Mouse (Mus musculus) layer of hippocampus, adult 18-20 months (tissue): Measurements from ENCODE around the gene Fam229b. TPM values are rescaled to one million over a fixed set of nuclear protein-coding genes. Genes with fewer than 3 reads are reported as not detected.
A peak's percentile ranks its signal among the peaks of the same experiment; 100 is the strongest.

Experiments used
- DNase-seq, 2 experiments: peaks; one replicate each; pipeline ENCODE4 v3.0.0; 2022; ENCODE audit warnings: low spot score in 2 of 2
- long read RNA-seq: library from polyadenylated mRNA; stranded (forward); transcript quantifications from one replicate; pipeline ENCODE4 v2.0.0, GENCODE M21; 2021
- total RNA-seq, 2 experiments: library from RNA; stranded (reverse); gene quantifications; 2 replicates each; pipeline ENCODE4 v1.2.3; 2021

Gene Fam229b
- 10 to 100 TPM; 11.6 to 11.8 TPM for total RNA-seq
- long read RNA-seq, partial matches to known transcripts: 1 of 9 reads
- long read RNA-seq, other reads (novel, unspliced or antisense): 1 of 9 reads

DNA sequence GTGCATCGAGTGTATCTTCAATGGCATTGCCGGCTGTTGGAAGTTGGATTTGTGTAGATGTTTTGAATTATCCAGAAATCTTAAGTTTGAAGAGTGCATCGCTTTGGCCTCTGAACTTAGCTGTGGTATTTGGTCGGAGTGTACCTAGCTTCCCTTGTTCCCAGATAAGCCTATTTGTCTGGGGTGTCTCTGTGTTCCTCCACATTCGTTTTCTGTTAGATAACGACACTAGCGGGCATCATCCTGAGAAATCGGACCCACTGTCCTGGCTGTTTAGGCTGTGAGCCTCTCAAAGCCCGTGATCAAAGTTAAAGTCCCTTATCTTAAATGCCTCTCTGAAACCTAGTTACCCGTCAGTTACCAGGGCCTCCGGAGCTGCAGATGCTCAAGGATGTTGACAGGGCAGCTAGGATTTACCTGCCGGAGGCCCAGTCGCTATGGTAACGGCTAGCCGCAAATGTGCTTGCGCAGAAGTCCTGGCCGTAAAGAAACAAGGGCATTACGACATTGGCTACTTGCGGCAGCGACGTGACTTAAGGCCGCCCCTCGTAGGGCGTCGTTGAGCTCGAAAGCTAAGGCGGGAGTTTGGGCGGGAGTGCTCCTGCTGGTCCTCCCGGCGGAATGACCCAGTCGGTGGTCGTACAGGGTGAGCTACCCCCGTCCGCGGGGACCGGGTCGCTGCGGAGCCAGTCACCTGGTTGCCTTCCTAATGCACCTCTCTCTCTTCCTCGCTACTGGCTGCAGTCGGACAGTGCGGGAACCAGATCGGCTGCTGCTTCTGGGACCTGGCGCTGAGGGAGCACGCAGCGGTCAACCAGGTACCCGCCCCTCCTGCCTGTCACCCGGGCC is at the start of gene Fam229b, which contains the start of gene Tube1:
TSS of gene Fam229b (minus strand) at position 453 of the 849 bp plus-strand sequence.
TSS of gene Tube1 (plus strand) at position 515 of the 849 bp plus-strand sequence.
- peak; percentile 90 to 97 for DNase-seq

DNA sequence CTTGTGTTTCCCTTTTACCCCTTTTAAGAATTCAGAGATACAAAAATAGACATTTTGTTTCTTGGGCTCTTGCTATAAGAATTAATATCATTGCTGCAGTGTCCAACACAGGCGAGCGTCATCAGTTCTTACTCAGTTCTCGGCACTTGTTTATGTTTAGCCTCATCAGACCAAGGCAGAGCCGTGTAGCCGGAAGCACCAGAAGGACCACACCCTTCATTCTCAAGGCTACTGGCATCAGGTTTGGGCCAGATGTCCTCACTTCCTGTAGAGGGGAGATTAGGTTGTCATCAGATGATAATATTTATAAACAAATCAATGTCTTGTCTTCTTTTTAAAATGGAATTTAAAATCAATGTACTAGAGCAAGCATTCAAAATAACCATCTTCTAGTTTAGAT is 43.3 kb upstream of the Fam229b start:
- no peak for DNase-seq

DNA sequence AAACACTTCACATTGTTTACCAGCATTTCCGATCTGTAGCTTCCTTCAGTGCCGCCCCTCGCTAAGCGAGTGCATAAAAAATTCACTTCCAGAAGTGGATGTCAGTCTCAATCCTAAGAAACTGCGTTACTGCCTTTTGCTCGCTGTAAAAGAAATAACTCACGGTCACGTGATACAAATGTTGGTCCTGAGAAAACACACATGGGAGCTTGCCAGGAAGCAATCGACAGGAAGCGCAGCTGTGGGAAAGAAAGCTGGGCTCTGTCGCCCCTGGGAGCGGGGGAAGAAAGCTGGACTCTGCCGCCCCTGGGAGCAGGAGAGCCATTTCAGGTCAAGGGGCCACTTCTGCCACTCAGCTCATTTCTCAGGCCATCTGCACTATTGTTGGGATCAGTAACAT is 39.4 kb upstream of the Fam229b start:
- peak in 1 of 2 experiments; percentile 17 for DNase-seq

DNA sequence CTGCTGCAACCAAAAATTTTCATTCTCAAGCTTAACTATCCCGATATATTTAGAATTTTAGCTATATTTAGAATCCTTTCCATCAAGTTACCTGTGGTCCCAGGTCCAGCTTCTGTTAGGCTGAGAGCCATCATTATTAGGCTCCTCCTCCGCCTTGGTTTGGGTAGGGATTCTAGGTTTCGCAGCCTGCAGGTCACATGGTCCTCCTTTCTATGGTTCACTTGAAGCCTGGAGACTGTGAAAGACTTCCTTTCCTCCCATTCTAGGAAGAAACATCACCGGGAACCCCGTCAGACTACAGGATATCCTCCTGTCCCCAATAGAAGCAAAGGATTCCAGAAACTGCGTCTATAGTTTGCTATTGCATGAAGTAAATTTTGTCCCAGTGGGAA is 38.8 kb upstream of the Fam229b start:
- no peak for DNase-seq

DNA sequence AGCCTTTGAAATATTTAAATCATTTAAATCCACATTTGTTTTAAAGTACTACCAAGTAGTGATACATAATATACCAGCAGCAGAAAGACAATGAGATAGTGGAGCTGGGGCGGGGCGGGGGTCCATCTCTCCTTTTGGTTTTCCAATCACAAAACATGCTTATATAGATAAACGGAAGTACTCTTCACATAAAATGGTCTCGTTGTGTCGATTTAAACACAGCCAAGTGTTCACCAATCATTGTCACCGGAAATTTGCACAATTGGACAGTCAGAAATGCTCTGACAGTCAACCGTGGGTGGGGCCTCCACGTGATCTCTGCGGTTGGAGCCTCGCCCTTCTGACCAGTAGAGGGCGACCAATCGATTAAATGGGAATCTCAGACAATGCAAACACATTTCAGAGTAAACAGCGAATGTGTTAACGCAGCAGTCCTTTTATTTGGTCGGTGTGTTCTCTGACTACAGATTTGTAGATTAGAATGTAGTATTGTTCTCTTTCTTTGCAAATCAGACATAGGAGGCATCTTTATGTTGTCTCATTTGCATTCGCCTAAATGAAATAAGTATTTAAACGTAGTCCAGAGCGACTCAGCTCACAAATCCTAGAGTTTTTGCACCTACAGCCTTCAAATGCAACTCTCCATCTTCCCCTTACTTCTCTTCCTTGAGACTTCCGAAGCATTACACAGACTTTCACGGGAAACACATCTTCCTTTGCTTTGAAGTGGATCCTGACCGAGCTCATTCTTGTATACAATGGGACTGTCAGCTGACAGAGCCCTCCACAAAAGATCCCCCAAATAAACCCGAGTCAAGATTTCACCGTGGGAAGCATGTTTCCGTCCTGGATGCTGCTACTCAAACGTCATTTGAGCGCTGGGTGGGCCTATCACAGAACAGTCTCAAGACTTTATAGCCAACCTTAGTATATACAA is 38.2 kb upstream of the Fam229b start:
- DNase-seq: peak; percentile 91 to 97

DNA sequence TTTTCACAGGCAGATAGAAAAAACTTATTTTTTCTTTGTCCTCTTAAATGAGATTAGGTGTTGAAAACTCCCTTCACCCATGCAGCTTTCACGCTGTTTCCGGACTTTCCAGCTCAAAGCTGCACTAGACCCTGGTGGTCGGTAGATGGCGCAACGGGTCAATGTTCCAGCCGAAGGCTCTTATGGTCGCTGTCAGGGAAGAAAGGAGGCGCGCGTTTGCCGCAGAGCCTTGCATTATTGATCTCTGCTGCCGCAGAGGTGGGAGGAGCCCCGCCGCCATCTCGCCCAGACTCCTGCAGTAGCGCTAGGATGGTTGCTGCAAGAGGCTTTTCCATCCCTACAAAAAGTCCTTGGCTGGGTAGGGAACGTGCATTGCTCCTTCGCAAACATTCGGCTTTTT is 37.4 kb upstream of the Fam229b start:
- peak; percentile 91 to 97 for DNase-seq

DNA sequence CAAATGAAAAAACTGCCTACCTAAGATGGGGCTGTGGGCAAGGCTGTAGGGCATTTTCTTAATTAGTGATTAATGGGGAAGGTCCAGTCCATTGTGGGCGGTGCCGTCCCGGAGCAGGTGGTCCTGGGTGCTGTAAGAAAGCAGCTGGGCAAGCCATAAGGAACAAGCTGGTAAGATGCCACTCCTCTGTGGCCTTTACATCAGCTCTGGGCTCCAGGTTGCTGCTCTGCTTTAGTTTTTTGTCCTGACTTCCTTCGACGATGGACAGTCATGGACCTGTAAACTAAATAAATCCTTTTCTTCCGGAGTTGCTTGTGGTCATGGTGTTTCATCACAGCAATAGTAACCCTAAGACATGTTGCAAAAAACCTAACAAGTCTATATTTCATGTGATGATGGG is 37.0 kb upstream of the Fam229b start:
- no peak for DNase-seq

DNA sequence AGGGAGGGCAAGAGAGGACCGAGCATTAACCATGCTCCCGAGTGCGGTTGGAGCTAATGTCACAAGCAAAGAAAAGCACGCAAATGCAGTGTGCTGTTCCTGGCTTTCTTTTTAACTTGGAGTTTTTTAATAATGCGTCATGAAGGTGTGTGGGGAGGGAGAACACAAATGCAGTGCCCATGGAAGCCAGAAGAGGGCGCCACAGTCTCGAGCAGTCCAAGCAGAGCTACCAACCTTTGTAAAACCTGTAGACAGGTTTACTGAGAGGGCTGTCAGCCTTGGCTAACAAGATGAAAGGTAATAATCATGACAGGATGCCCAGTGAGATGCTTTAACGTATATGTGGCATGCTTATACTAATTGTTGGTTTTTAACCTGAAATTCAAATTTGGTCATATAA is 36.5 kb upstream of the Fam229b start:
- DNase-seq: peak; percentile 56 to 83

DNA sequence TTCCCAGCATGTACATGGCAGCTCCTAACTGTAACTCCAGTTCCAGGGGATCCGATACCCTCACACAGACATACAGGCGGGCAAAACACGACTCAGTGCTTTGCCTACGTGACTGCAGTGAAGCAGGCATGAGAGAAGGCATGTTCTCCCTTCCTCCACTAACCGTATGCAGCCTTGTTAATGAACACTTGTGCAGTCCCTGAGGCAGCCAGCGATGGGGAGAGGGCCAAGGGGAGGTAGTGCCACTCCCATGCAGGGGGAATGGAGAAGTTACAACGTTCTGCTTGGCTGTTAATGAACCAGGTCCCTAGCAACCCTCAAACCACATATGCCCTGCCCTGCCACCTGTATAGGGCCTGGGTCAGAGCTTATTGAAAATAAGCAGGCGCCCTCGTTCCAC is 35.9 kb upstream of the Fam229b start:
- no peak for DNase-seq

DNA sequence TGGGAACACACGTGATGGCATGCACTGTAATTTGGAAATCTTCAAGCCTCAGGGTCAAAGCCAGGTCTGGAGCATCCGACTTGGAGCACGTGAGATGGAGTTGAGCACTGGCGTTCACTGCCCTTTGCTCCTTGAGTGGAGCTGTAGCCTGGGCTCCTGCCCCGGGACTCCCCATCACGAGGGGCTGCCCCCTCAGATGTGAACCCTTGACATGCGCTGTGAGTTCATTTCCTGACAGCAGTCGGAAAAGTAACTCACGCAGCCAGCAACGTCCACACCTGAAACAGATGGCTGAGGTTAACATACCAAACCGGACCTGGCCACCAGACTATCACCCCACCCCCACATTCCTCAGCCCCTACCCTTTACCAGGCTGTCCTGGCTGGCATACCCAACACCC is 33.9 kb upstream of the Fam229b start:
- no peak for DNase-seq

DNA sequence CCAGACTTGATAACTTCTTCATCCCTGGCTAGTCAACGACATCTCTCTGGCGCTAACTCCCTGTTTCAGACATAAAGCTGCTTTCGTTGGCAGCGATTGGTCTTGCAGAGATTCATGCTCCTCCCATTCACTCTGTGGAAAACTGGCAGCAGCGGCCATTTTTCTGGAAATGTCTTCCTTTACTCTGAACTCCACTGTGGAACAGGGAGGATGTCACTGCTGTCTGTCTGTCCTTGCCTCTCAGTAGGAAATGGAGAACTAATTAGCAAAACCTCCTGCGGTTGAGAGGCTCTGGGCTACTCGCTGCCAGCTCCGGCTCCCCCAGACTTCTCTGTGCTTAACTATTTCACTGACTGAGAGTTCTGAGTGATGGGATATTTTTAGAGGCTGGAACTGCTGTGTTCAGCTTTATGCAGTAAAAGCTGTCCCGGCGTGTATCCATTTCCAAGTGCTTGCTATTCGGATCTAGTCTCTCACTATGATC is 32.0 kb upstream of the Fam229b start:
- peak; percentile 48 to 73 for DNase-seq

DNA sequence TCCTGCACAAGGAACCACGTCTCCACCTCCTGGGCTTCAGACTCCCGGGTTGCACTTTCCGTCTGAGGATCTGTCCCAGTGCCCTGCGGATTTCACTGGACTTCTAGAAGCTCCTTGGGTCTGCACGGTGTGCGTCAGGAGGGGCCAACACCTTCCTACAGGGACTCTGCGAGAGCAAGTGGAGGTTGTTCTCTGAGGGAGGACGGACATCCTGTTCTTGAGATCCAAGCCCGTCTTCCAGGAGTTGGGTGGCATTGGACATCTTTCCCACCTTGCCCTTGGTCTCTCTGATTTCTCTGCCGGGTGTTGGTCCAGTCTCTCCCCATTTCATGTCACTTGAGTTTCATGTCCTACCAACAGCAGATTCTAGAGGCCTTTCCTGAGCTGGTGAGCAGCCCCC is 30.0 kb upstream of the Fam229b start, which contains the start of gene Ccn6:
TSS of gene Ccn6 (minus strand) at position 101 of the 400 bp plus-strand sequence.
- DNase-seq: no peak

DNA sequence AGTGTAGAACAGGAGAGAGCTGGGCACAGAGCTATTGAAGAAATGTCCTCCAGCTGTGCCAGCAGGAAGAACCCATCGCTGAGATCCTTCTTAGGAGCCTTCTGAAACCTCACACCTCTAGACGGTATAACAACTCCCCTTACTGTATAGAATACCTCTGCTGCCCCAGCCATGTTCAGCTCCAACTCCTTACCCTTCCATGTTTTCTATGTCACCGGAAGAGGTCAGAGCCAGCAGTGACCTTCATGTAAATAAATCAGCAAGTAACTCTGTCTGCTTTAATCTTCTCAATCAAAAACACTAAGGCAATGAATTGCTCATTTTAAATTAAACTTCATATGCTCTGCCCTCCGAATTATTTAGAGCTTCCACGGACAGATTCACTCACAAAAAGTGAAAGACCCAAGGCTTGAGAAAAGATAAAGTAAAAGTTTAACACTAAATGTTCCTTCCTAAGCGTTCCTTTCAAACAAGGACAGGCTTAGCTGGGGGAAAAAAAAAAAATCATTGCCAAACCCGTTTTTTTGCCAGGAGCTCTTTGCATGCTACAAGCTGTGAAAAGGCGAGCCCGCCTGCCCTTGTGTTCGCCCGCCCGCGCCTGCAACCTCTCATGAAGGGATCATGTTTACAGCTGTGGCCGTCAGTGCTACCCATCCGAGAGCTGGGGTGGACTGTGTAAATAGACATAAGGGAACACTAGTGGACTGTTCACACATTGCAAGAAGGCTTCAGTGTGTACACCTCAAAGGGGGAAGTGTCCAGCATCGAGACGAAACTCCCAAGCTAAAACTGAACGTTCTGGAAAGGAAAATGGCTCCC is 29.2 kb upstream of the Fam229b start:
- no peak for DNase-seq

DNA sequence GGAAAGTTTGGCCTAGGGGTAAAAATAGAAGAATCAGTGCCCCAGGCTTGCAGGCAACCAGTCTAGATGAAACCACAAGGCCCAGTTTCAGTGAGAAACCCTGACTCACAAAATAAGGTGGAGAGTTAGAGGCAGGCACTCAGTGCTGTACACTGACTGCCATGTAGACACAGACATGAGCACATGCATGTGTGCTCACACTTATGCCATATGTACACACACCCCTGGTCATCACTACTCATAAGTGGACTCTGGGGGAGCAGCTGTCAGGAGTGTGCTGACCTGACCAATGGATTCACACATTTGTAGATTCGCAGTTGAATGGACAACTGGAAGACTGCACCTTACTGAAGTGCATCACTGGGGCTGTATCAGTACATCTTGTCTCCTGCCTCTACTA is 27.7 kb upstream of the Fam229b start:
- DNase-seq: no peak

DNA sequence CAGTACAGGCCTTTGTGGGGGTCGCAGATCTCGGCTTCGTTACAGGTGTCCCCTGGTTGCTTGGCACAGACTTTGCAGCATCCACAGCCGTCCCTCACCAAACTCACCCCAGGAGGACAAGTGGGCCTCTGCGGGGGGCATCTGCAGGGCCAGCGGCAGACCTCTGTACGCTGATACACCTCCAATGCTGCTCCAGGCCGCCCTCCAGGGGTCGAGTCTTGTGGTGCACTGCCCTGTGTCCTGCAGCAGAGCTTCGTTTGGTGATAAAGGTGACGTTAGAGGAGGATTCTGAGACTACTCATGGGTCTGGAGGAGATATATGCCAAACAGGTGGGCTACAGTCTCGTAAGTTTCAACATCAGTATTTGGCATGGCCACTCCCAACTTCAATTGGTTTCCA is 24.6 kb upstream of the Fam229b start:
- no peak for DNase-seq

DNA sequence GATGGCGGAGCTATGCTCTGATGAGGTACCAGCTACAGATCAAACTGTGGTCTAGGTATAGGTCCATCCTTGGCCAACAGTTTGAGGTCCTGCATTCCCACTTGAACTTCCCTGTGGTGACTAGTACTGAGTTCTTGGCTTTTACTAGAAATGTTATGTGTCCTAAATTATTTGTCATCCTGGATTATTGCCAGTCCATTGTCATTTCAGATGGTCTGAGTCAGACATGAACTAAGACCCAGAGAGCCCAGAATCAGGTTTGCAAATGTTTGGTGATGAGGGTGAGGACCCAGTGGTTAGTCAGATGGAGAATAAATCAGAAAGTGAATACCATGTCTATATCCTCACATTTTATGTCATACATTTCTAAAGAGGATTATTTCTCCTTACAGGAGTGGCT is 23.6 kb upstream of the Fam229b start:
- no peak for DNase-seq

DNA sequence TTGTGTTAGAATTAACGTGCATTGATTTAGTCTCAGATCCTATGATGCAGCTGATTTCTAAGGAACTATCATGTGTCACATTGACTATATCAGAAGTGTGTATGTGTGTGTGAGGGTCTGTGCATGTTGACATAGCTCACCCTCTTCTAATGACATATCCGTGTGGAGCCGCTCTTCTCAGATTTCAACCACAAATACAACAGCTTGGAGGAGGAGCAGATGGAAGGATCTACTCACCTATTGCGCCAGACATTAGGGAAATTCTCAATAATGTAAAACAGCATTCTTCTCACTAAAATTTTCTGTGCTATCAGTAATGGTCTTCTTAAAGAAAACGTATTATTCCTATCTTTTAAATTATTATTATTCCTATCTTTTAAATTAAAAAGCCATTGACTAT is 23.0 kb upstream of the Fam229b start:
- no peak for DNase-seq

DNA sequence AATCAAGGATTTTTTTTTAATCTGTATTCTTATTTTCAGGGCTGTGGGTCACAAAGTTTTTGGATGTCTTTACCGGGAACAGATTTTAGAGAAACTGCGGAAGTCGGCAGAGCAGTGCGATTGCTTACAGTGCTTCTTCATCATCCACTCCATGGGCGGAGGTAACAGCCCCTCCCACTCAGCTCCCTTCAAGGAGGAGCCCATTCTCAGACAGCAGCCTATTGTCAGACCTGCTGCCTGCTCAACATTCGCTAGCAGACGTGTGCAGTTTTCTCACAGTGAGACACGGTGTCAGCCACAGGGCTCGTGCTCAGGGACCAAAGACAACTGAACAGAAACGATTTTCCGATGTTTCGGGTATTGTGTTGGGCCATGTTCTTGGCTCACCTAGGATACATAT is 8.5 kb upstream of the Fam229b start:
- DNase-seq: no peak

DNA sequence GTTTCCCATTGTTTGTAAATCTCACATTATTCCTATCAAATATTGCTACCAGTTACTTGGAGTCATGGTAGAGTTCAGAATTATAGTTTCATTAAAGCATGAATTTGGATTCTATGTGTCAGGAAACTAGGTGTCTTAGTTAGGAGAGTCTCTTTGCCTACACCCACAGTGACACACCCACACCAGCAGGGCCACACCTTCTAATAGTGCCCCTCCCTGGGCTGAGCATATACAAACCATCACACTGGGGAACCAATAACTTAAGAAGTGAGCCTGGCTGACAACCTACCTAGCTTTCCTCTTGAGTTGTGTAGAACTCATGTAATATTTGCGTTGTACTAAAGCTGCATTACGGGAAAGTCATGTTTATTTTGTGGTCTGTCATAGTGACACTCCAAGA is 7.7 kb upstream of the Fam229b start:
- DNase-seq: no peak

DNA sequence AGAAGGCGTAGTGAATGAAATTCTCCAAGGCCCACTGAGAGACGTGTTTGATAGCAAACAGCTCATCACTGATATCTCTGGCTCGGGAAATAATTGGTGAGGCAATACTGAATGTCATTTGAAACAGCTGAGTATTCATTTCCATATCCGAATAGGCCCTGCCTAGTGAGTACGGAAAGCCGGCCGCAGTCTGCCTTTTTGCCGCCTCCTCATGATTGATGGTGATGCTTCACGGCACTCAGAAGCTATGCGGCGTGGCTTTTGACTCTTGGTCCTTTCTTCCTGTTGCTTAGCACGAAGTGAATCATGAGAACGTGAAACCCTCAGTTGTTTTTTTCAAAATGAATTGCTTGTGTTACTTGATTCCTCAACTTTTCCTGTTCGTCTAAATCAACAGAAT is 7.1 kb upstream of the Fam229b start:
- DNase-seq: no peak

DNA sequence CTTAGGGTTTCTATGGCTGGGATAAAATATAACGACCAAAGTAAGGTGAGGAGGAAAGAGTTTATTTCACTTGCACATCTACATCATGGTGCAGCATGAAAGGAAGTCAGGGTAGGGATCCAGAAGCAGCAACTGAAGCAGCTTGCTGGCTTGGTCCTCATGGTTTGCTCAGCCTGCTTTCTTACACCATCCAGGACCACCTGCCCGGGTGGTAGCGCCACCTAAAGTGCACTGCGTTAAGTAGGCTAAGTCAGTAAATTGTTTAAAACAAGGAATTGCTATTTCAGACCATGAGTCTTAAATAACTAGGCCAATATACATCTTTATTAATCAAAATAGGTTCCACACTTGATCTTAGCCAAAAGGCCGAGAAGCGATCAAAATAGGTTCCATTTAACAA is 5.0 kb upstream of the Fam229b start:
- DNase-seq: no peak
